8 mouse cellular contexts compared by ENCODE assay signal in genomic region chr14:55540067-55540786, GRCm38 (mm10). TPM values are rescaled to one million over a fixed set of nuclear protein-coding genes. Genes with fewer than 3 reads are reported as not detected.
DNase-seq lines count a peak whose midpoint lies in the region; ATAC-seq and TF ChIP-seq lines count a peak whose summit lies in the region.

TSS of gene Pck2 (plus strand) at chr14:55540266.

- no peaks in the 10 kb centered on the region for H3K27me3 ChIP-seq in heart, embryonic 10.5 days (ENCODE audit: insufficient read depth, poor library complexity, severe bottlenecking)
- no peaks in the 10 kb centered on the region for H3K27me3 ChIP-seq in kidney, embryonic 15.5 days
- H3K27me3 ChIP-seq in liver, embryonic 11.5 days (replicated peaks; ENCODE audit: control insufficient read depth, insufficient read depth, low read length): no peaks in the 10 kb centered on the region
- H3K27me3 ChIP-seq in myocyte (ENCODE audit: control insufficient read depth, insufficient read depth, insufficient read length): no peaks in the 10 kb centered on the region
- no peaks in the 10 kb centered on the region for H3K27me3 ChIP-seq in stomach, embryonic 14.5 days (ENCODE audit: control insufficient read depth, insufficient read depth, low read length)

- peak within 1 kb of the TSS; percentile 66 for H3K27ac ChIP-seq in bone marrow macrophage, adult 2 months (ENCODE audit: insufficient read depth, low read depth, low read length)
- peak within 1 kb of the TSS; percentile 92 for H3K27ac ChIP-seq in heart, embryonic 10.5 days
- H3K27ac ChIP-seq in kidney, embryonic 15.5 days: peak within 1 kb of the TSS; percentile 94
- H3K27ac ChIP-seq in liver, embryonic 11.5 days (ENCODE audit: low read depth, low read length): peak within 1 kb of the TSS; percentile 86
- peak within 1 kb of the TSS; percentile 75 for H3K27ac ChIP-seq in stomach, embryonic 14.5 days (ENCODE audit: low read length)

- peak within 1 kb of the TSS; percentile 76 for H3K4me2 ChIP-seq in kidney, embryonic 15.5 days
- H3K4me2 ChIP-seq in liver, embryonic 11.5 days: peak within 1 kb of the TSS; percentile 92
- peak within 1 kb of the TSS; percentile 94 for H3K4me2 ChIP-seq in myocyte (ENCODE audit: low read depth)
- H3K4me2 ChIP-seq in stomach, embryonic 14.5 days (replicated peaks; ENCODE audit: low read depth, low read length): peak within 1 kb of the TSS; percentile 78

- under 1% methylated on average over 32 of the region's 32 CpGs for WGBS in heart, embryonic 10.5 days
- WGBS in kidney, embryonic 15.5 days: under 1% methylated on average over 32 of the region's 32 CpGs
- WGBS in liver, embryonic 11.5 days: under 1% methylated on average over 32 of the region's 32 CpGs
- WGBS in stomach, embryonic 14.5 days: 2% methylated on average over 32 of the region's 32 CpGs

- DNase-seq in CD4-positive helper T cell, adult 2 months (ENCODE audit: low read depth, low spot score): peak; percentile 71
- DNase-seq in heart, embryonic 10.5 days (ENCODE audit: low spot score): peak; percentile 96
- DNase-seq in liver, embryonic 11.5 days (ENCODE audit: low spot score): peak; percentile 85

- no peak for TF ChIP-seq POLR2A in bone marrow macrophage, adult 2 months (IDR thresholded peaks at IDR 0.05; ENCODE audit: borderline replicate concordance, low read depth, low read length)
- peak; percentile 96 for TF ChIP-seq POLR2A in myocyte (IDR thresholded peaks at IDR 0.05; ENCODE audit: insufficient read length, low read depth)

- H3K9me3 ChIP-seq in heart, embryonic 10.5 days: no peaks in the 10 kb centered on the region
- H3K9me3 ChIP-seq in kidney, embryonic 15.5 days (replicated peaks): no peaks in the 10 kb centered on the region
- H3K9me3 ChIP-seq in liver, embryonic 11.5 days (ENCODE audit: control insufficient read depth, low read length): no peaks in the 10 kb centered on the region
- no peaks in the 10 kb centered on the region for H3K9me3 ChIP-seq in stomach, embryonic 14.5 days (ENCODE audit: control insufficient read depth, low read depth, low read length)

- H3K9ac ChIP-seq in kidney, embryonic 15.5 days: peak within 1 kb of the TSS; percentile 68
- H3K9ac ChIP-seq in liver, embryonic 11.5 days (ENCODE audit: low read depth, low read length): peak within 1 kb of the TSS; percentile 88
- H3K9ac ChIP-seq in stomach, embryonic 14.5 days (replicated peaks; ENCODE audit: low read depth, low read length): peak within 1 kb of the TSS; percentile 31

- H3K4me1 ChIP-seq in bone marrow macrophage, adult 2 months (ENCODE audit: control insufficient read depth, insufficient read depth, low read length): peaks cover 19% of the 10 kb centered on the region
- peaks cover 24% of the 10 kb centered on the region for H3K4me1 ChIP-seq in heart, embryonic 10.5 days
- H3K4me1 ChIP-seq in kidney, embryonic 15.5 days: peaks cover 19% of the 10 kb centered on the region
- H3K4me1 ChIP-seq in liver, embryonic 11.5 days (replicated peaks; ENCODE audit: control insufficient read depth, insufficient read depth, low read length): peaks cover 17% of the 10 kb centered on the region
- peaks cover 9% of the 10 kb centered on the region for H3K4me1 ChIP-seq in stomach, embryonic 14.5 days (ENCODE audit: control insufficient read depth, insufficient read depth, low read length)

- H3ac ChIP-seq in myocyte (ENCODE audit: control insufficient read depth, insufficient read length): peak within 1 kb of the TSS; percentile 58

- ATAC-seq in erythroblast, adult 5-6 weeks (replicated peaks; ENCODE audit: low FRiP score, poor library complexity, severe bottlenecking): peak; percentile 85
- ATAC-seq in kidney, embryonic 15.5 days (replicated peaks; ENCODE audit: low FRiP score): peak; percentile 97
- peak; percentile 98 for ATAC-seq in liver, embryonic 11.5 days (replicated peaks; ENCODE audit: low FRiP score)
- peak; percentile 94 for ATAC-seq in stomach, embryonic 14.5 days (ENCODE audit: insufficient number of reproducible peaks, insufficient read depth, low FRiP score, low read depth)

- H3K4me3 ChIP-seq in bone marrow macrophage, adult 2 months (ENCODE audit: insufficient read depth, low read length): peak within 1 kb of the TSS; percentile 93
- H3K4me3 ChIP-seq in heart, embryonic 10.5 days: peak within 1 kb of the TSS; percentile 75
- peak within 1 kb of the TSS; percentile 65 for H3K4me3 ChIP-seq in kidney, embryonic 15.5 days (replicated peaks)
- H3K4me3 ChIP-seq in liver, embryonic 11.5 days (ENCODE audit: low read depth, low read length): peak within 1 kb of the TSS; percentile 78
- H3K4me3 ChIP-seq in myocyte: peak within 1 kb of the TSS; percentile 92
- peak within 1 kb of the TSS; percentile 47 for H3K4me3 ChIP-seq in stomach, embryonic 14.5 days (ENCODE audit: low read depth, low read length)

- peaks cover 27% of the 10 kb centered on the region for H3K36me3 ChIP-seq in heart, embryonic 10.5 days
- peaks cover 29% of the 10 kb centered on the region for H3K36me3 ChIP-seq in kidney, embryonic 15.5 days
- peaks cover 19% of the 10 kb centered on the region for H3K36me3 ChIP-seq in liver, embryonic 11.5 days (ENCODE audit: control insufficient read depth, insufficient read depth, low read length)
- peaks cover 28% of the 10 kb centered on the region for H3K36me3 ChIP-seq in myocyte (ENCODE audit: control insufficient read depth, insufficient read depth)
- peaks cover 21% of the 10 kb centered on the region for H3K36me3 ChIP-seq in stomach, embryonic 14.5 days (ENCODE audit: control insufficient read depth, insufficient read depth, low read length)

- peaks cover 34% of the 10 kb centered on the region for H3K79me2 ChIP-seq in myocyte (ENCODE audit: control insufficient read depth, insufficient read depth)

- no peak for TF ChIP-seq CTCF in bone marrow macrophage, adult 2 months (IDR thresholded peaks at IDR 0.05; ENCODE audit: low read depth, low read length)

TF ChIP-seq in myocyte, 11 proteins besides CTCF, POLR2A, EP300 and RAD21:
- TF ChIP-seq CEBPB (IDR thresholded peaks at IDR 0.05; ENCODE audit: insufficient read depth, poor library complexity, severe bottlenecking): peak; percentile 77
- no peak for TF ChIP-seq REST (IDR thresholded peaks at IDR 0.05; ENCODE audit: insufficient read depth, insufficient read length)
- peak; percentile 98 for TF ChIP-seq POLR2AphosphoS2 (IDR thresholded peaks at IDR 0.05; ENCODE audit: insufficient read length, low read depth)
- no peak for TF ChIP-seq MYOG (IDR thresholded peaks at IDR 0.05; ENCODE audit: control insufficient read depth in 1 of 3, insufficient read depth in 1 of 3, insufficient read length in 2 of 3, low read depth in 2 of 3)
- no peak for TF ChIP-seq USF1 (IDR thresholded peaks at IDR 0.05; ENCODE audit: low read depth)
- TF ChIP-seq MAX (IDR thresholded peaks at IDR 0.05; ENCODE audit: low read depth): peak; percentile 61
- peak; percentile 64 for TF ChIP-seq E2F4 (IDR thresholded peaks at IDR 0.05; ENCODE audit: insufficient read depth)
- peak; percentile 12 for TF ChIP-seq SRF (IDR thresholded peaks at IDR 0.05; ENCODE audit: control insufficient read depth, insufficient read length, low read depth)
- TF ChIP-seq TCF3 (IDR thresholded peaks at IDR 0.05; ENCODE audit: insufficient read length, low read depth): no peak
- no peak for TF ChIP-seq MYOD1 (IDR thresholded peaks at IDR 0.05; ENCODE audit: control insufficient read depth in 1 of 3, insufficient read length in 2 of 3, low read depth in 2 of 3)
- no peak for TF ChIP-seq TCF12 (IDR thresholded peaks at IDR 0.05; ENCODE audit: insufficient read depth, poor library complexity, severe bottlenecking)

RNA-seq across cellular contexts. Expression of gene Pck2, which starts in this region (rescaled TPM):
- polyA plus RNA-seq in bone marrow macrophage, adult 2 months (2012; ENCODE audit: insufficient read depth, insufficient read length, missing spikeins): 34.7 and 38.6 TPM in 2 replicates
- 20.4 and 28.6 TPM in 2 replicates for total RNA-seq in erythroblast, adult 5-6 weeks (2015; ENCODE audit: low replicate concordance)
- total RNA-seq in erythroblast, adult 5-6 weeks (2017; ENCODE audit: low replicate concordance): 60.3 and 66.5 TPM in 2 replicates
- 31.5 and 32.5 TPM in 2 replicates for polyA plus RNA-seq in heart, embryonic 10.5 days (2016; fragmentation: Nextera tagmentation; extraction: Ambion mirVana)
- polyA plus RNA-seq in kidney, embryonic 15.5 days (2015; fragmentation: Nextera tagmentation; extraction: Ambion mirVana): 50.5 and 55.4 TPM in 2 replicates
- 49.8 and 50.9 TPM in 2 replicates for polyA plus RNA-seq in liver, embryonic 11.5 days (2014; fragmentation: Nextera tagmentation; extraction: Ambion mirVana)
- polyA plus RNA-seq in myocyte (2012; fragmentation: generic; extraction: Trizol): 252 TPM
- polyA plus RNA-seq in stomach, embryonic 14.5 days (2014; fragmentation: Nextera tagmentation; extraction: Ambion mirVana): 43.4 and 44.0 TPM in 2 replicates

Comparison
In these comparisons a context has a peak if more than half of its experiments do, and no peak if none do; other contexts are left out.
1. Peak in every context shown above with its lines: DNase-seq, ATAC-seq, H3K4me3 ChIP-seq and H3K27ac ChIP-seq.
2. H3K9ac ChIP-seq: peak in every context shown above with its lines; median percentile 88 in liver, embryonic 11.5 days; 68 in kidney, embryonic 15.5 days; 31 in stomach, embryonic 14.5 days.